Mouse (Mus musculus): ENCODE results near the gene Atp2c2. TPM values are rescaled to one million over a fixed set of nuclear protein-coding genes. Genes with fewer than 3 reads are reported as not detected.

The Atp2c2 gene
- polyA plus RNA-seq, 1 experiment, result 0.28 TPM

DNA sequence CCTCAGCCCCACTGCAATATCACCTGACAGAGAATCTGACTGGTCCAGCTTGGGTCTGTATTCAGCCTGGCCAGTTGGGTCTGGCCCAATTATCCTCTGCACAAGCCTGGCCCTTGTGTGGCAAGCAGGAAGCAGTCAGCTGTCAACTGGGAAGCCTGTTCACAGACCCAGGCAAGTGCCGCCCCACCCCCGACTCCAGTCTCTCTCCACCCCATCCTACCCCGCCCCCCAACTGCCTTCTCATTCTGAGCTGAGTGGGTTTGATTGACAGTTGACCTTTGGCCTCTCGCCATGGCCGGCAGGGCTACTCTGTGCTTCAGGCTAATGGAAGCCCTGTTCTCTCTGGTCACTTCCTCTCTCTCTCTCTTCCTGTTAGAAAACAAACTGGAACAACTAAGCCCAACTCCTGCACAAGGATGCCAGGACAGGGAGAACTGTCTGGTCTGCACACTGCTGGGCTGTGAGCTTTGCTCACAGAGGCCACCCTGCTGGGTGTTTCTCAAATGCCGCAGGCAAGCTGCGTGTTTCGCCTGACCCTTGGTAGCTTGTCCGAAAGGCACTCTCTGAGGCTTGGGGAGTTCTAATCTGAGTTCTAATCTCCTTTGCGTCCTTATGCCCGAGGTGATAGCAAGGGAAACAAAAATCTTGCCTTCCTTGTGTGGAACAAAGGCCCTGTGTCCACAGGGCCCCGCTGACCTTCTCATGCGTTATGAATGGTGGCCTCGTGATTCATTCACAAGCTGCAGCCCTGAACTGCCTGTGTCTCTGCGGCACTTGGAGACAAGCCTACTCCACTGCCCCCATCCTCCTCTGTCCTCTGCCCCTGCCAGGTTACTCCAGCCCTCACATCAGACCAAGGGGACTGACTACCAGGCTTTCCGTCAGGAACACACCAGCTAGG lies 92.2 kb downstream of the Atp2c2 start:
- WGBS, result 57% methylated on average over 16 of the region's 16 CpGs
- Histone ChIP-seq H3K27me3 (ENCODE audit: control insufficient read depth, insufficient read depth, low read length) (no peaks in the 10 kb centered on the region), H3K4me1 (ENCODE audit: control insufficient read depth, insufficient read depth, low read length) (peaks cover 22% of the 10 kb centered on the region), H3K4me3 (replicated peaks; ENCODE audit: insufficient read depth, low read depth, low read length) (no peak overlapping the region), H3K27ac (ENCODE audit: insufficient read depth, low read length) (no peak overlapping the region)
- DNase-seq, result peak in 1 of 2 experiments; percentile 45
- TF ChIP-seq CTCF (IDR thresholded peaks at IDR 0.05; ENCODE audit: borderline replicate concordance, insufficient read depth, low read depth, low read length) (no peak), POLR2A (IDR thresholded peaks at IDR 0.05; ENCODE audit: borderline replicate concordance, insufficient read depth, low read length) (no peak)

DNA sequence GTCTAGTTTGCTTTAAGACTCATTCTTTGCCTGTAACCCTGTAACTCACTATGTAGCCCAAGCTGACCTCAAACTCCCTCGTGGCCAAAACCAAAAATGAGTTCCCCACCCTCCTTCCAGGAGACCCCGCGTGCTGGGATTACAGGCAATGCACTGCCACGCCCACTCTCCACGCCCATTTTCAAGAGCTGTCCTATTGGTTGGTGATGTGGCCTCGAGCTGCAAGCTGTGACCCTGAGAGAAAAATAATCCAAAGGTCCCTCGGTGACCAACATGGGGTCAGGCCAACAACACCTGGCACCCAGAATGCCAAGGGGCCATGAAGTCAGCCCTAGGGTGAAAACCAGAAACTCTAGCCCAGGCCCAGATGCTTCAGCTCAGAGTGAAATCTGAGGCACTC lies 94.9 kb downstream of the Atp2c2 start:
- TF ChIP-seq POLR2A (IDR thresholded peaks at IDR 0.05; ENCODE audit: borderline replicate concordance, insufficient read depth, low read length), result no peak
- no peak for TF ChIP-seq CTCF (IDR thresholded peaks at IDR 0.05; ENCODE audit: borderline replicate concordance, insufficient read depth, low read depth, low read length)
- no peak for DNase-seq
- H3K27ac ChIP-seq (ENCODE audit: insufficient read depth, low read length), result no peak overlapping the region

GRCm38 (mm10) chr8:119795651-119796050 lies 95.8 kb downstream of the Atp2c2 start:
- H3K4me1 ChIP-seq (ENCODE audit: control insufficient read depth, insufficient read depth, low read length), result peaks cover 15% of the 10 kb centered on the region
- H3K27ac ChIP-seq (ENCODE audit: insufficient read depth, low read length), result no peak overlapping the region
- H3K27me3 ChIP-seq (ENCODE audit: control insufficient read depth, insufficient read depth, low read length), result no peaks in the 10 kb centered on the region
- DNase-seq, result no peak
- WGBS, result 96% methylated on average over 3 of the region's 3 CpGs
- no peak overlapping the region for H3K4me3 ChIP-seq (replicated peaks; ENCODE audit: insufficient read depth, low read depth, low read length)
- TF ChIP-seq CTCF (IDR thresholded peaks at IDR 0.05; ENCODE audit: borderline replicate concordance, insufficient read depth, low read depth, low read length), result no peak
- no peak for TF ChIP-seq POLR2A (IDR thresholded peaks at IDR 0.05; ENCODE audit: borderline replicate concordance, insufficient read depth, low read length)

More for the DNA sequence above, 94.9 kb downstream of the Atp2c2 start:
- no peaks in the 10 kb centered on the region for H3K27me3 ChIP-seq (ENCODE audit: control insufficient read depth, insufficient read depth, low read length)
- H3K4me1 ChIP-seq (ENCODE audit: control insufficient read depth, insufficient read depth, low read length), result peaks cover 18% of the 10 kb centered on the region
- WGBS, result 60% methylated on average over 7 of the region's 7 CpGs
- H3K4me3 ChIP-seq (replicated peaks; ENCODE audit: insufficient read depth, low read depth, low read length), result no peak overlapping the region

DNA sequence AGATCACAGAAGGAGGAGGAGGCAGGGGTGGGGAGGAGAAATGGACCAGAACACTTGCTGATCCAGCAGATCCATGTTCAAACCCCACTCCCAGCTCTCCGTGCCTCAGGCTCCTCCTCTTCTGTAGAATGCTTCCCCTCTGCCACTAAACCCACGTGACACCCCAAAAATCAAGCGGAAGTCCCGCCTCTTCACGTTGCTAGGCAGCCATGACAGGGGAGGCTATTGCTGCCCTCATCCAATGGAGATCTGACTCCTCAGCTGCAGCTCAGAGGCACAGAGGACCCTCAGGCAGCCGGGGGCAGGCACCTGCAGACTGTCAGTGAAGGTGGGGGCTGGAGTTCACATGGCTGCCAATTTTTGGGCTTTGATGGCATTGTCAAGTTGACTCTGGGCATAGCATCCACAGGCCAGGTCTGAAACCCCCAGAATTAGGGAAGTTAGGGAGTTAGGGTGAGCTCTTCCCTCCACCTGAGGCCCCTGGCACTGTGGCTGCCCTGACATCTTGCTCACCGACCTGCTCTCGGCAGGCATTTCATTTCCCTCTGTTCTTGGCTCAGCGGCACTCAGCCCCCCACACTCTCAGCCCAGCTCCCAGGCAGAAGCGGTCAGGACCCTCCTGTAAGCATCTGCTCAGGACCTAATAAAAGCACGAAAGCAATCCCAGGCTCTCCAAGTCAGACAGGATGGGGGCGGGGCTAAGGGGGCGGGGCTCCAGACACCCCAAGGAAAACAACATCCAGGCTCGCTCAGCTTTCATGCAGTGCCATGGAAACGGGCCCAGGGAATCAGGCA lies 98.6 kb downstream of the Atp2c2 start:
- H3K4me1 ChIP-seq (ENCODE audit: control insufficient read depth, insufficient read depth, low read length), result peaks cover 8% of the 10 kb centered on the region; the same call in 1 of the 2 replicates
- no peak for DNase-seq
- no peak overlapping the region for H3K4me3 ChIP-seq (replicated peaks; ENCODE audit: insufficient read depth, low read depth, low read length)
- peak overlapping the region; percentile 25; the same call in 1 of the 2 replicates for H3K27ac ChIP-seq (ENCODE audit: insufficient read depth, low read length)
- no peak for TF ChIP-seq POLR2A (IDR thresholded peaks at IDR 0.05; ENCODE audit: borderline replicate concordance, insufficient read depth, low read length)
- TF ChIP-seq CTCF (IDR thresholded peaks at IDR 0.05; ENCODE audit: borderline replicate concordance, insufficient read depth, low read depth, low read length), result no peak
- no peaks in the 10 kb centered on the region for H3K27me3 ChIP-seq (ENCODE audit: control insufficient read depth, insufficient read depth, low read length)
- WGBS, result 15% methylated on average over 15 of the region's 15 CpGs

DNA sequence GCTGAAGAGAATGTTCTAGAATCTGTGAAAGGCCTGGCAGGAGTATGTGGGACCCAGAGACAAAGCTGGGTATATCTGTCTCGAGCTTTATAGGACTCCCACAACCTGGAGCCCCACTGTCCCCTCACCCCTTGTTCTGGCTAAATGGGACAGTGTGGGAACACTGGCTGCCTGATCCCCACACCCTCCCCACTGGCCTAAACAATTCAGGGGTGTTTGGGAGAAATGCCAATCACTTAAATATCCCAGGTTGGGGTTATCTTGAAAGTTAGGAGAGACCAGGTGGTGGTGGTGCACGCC lies 99.1 kb downstream of the Atp2c2 start:
- peaks cover 8% of the 10 kb centered on the region; the same call in 1 of the 2 replicates for H3K4me1 ChIP-seq (ENCODE audit: control insufficient read depth, insufficient read depth, low read length)
- no peak for DNase-seq
- no peaks in the 10 kb centered on the region for H3K27me3 ChIP-seq (ENCODE audit: control insufficient read depth, insufficient read depth, low read length)
- no peak for TF ChIP-seq CTCF (IDR thresholded peaks at IDR 0.05; ENCODE audit: borderline replicate concordance, insufficient read depth, low read depth, low read length)
- TF ChIP-seq POLR2A (IDR thresholded peaks at IDR 0.05; ENCODE audit: borderline replicate concordance, insufficient read depth, low read length), result no peak
- H3K27ac ChIP-seq (ENCODE audit: insufficient read depth, low read length), result no peak overlapping the region
- H3K4me3 ChIP-seq (replicated peaks; ENCODE audit: insufficient read depth, low read depth, low read length), result no peak overlapping the region
- 53% methylated on average over 2 of the region's 2 CpGs for WGBS

GRCm38 (mm10) chr8:119801168-119801567 lies 101.4 kb downstream of the Atp2c2 start:
- no peak for DNase-seq
- H3K27ac ChIP-seq (ENCODE audit: insufficient read depth, low read length), result no peak overlapping the region
- TF ChIP-seq CTCF (IDR thresholded peaks at IDR 0.05; ENCODE audit: borderline replicate concordance, insufficient read depth, low read depth, low read length) (no peak), POLR2A (IDR thresholded peaks at IDR 0.05; ENCODE audit: borderline replicate concordance, insufficient read depth, low read length) (no peak)
- no peak overlapping the region for H3K4me3 ChIP-seq (replicated peaks; ENCODE audit: insufficient read depth, low read depth, low read length)
- 36% methylated on average over 4 of the region's 4 CpGs for WGBS
- no peaks in the 10 kb centered on the region for H3K27me3 ChIP-seq (ENCODE audit: control insufficient read depth, insufficient read depth, low read length)
- H3K4me1 ChIP-seq (ENCODE audit: control insufficient read depth, insufficient read depth, low read length), result peaks cover 15% of the 10 kb centered on the region; the same call in 1 of the 2 replicates

DNA sequence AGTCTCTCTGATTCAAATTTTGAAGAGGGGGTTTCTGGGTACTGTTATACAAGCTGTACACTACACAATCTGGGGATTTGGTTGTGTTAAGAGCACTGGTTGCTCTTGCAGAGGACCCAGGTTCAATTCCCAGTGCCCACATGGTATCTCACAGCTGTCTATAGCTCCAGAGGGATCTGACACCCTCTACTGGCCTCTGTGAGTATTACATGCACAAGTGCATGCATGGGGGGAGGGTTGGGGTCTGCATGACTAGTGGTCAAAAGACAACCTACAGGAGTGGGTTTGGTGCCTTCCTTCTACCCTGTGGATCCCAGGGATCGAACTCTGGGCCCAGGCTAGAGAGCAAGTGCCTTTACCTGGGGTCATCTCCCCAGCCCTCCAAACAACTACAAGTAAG lies 102.8 kb downstream of the Atp2c2 start:
- DNase-seq, result no peak
- 96% methylated on average over 1 of the region's 1 CpGs for WGBS
- Histone ChIP-seq H3K27me3 (ENCODE audit: control insufficient read depth, insufficient read depth, low read length) (no peaks in the 10 kb centered on the region), H3K27ac (ENCODE audit: insufficient read depth, low read length) (no peak overlapping the region), H3K4me3 (replicated peaks; ENCODE audit: insufficient read depth, low read depth, low read length) (no peak overlapping the region), H3K4me1 (ENCODE audit: control insufficient read depth, insufficient read depth, low read length) (peaks cover 30% of the 10 kb centered on the region)
- no peak for TF ChIP-seq POLR2A (IDR thresholded peaks at IDR 0.05; ENCODE audit: borderline replicate concordance, insufficient read depth, low read length)
- peak; percentile 25 for TF ChIP-seq CTCF (IDR thresholded peaks at IDR 0.05; ENCODE audit: borderline replicate concordance, insufficient read depth, low read depth, low read length)
